Mouse (Mus musculus): ENCODE measurements at regions not wholly inside any gene's neighbourhood (a gene's known extent, or its start where the extent isn't known, plus 50 kb on each side); places are given as distances from the start of the nearest gene placed in this dataset.

DNA sequence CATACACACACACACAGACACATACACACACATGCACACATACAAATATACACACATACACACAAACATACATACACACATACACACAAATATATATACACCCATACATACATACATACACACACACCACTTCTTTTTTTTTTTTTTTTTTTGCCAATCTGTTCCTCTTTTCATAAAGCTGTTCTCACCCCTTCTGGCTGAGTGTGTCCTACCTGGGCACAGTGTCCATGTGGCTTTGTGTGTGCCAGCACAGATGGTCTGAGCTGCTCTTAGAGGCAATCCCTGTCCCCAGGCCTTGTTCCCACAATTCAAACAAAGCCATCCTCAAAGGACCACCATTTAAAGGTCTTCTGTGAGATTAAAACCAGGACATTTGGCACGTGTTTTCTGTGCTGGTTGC, 127.6 kb upstream of the Prep start:
- no peak for TF ChIP-seq POLR2A (IDR thresholded peaks at IDR 0.05; ENCODE audit: low read depth, low read length)
- no peak for TF ChIP-seq CTCF (conservative IDR thresholded peaks at IDR 0.05; ENCODE audit: insufficient read depth, insufficient read length, low read depth, low read length)

Data from kidney, adult 2 months (tissue).